In the genomic region with DNA sequence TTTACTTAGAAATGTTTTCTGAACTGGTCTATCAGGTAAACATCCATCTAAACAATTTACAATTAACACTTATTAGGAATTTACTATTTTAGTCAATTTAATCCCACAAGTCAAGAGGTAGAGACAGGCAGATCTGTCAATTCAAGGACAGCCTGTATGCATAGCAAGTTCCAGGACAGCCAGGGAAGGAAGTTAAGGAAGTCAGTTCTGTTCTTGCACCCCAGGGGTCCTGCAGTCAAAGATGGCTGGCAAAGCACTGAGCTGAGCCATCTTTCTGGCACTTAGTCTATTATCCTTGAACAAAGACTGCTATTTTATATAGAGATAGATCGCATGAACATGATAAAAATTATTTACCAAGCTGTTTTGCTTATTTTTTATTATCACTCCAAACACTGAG, we compare ENCODE assay signal across 25 mouse cellular contexts. TPM values are rescaled to one million over a fixed set of nuclear protein-coding genes. Genes with fewer than 3 reads are reported as not detected.
DNase-seq lines count a peak whose midpoint lies in the region; ATAC-seq and TF ChIP-seq lines count a peak whose summit lies in the region.
"Had no signal": no experiment of that assay in that cellular context is flagged by ENCODE, and none has a peak within 500 bp of the region (broad histone marks: within the 10 kb centered on the region; RNA-seq: fewer than 3 reads in every experiment).

No protein-coding gene starts in this region.

- no peaks in the 10 kb centered on the region for H3K27me3 ChIP-seq in erythroblast, embryonic 14.5 days (ENCODE audit: control insufficient read depth)
- H3K27me3 ChIP-seq in liver, embryonic 14.5 days (ENCODE audit: control insufficient read depth, insufficient read depth, low read length), result no peaks in the 10 kb centered on the region
- H3K27me3 ChIP-seq in liver, postnatal 0 days (ENCODE audit: insufficient read depth, low read length), result no peaks in the 10 kb centered on the region
- no peaks in the 10 kb centered on the region for H3K27me3 ChIP-seq in liver, embryonic 15.5 days
- H3K27me3 ChIP-seq: embryonic facial prominence, embryonic 12.5 days; embryonic facial prominence, embryonic 15.5 days; forebrain, embryonic 13.5 days; hindbrain, embryonic 12.5 days; hindbrain, embryonic 15.5 days had no signal

- no peak for ATAC-seq in erythroblast, adult 5-6 weeks (replicated peaks; ENCODE audit: low FRiP score, poor library complexity, severe bottlenecking)
- ATAC-seq in liver, embryonic 14.5 days (ENCODE audit: insufficient read depth), result no peak
- no peak for ATAC-seq in liver, postnatal 0 days
- ATAC-seq in liver, embryonic 15.5 days (ENCODE audit: insufficient read depth), result no peak
- ATAC-seq: forebrain, embryonic 13.5 days; forebrain, embryonic 16.5 days had no signal

- no peak overlapping the region for H3K27ac ChIP-seq in liver, embryonic 14.5 days
- no peak overlapping the region for H3K27ac ChIP-seq in liver, postnatal 0 days (ENCODE audit: low read depth)
- no peak overlapping the region for H3K27ac ChIP-seq in liver, embryonic 15.5 days (replicated peaks)
- H3K27ac ChIP-seq: embryonic facial prominence, embryonic 12.5 days; embryonic facial prominence, embryonic 15.5 days; forebrain, embryonic 10.5 days; forebrain, embryonic 13.5 days; hindbrain, embryonic 12.5 days; hindbrain, embryonic 15.5 days had no signal

- peaks cover 64% of the 10 kb centered on the region for H3K4me1 ChIP-seq in erythroblast, embryonic 14.5 days (ENCODE audit: control insufficient read depth)
- peaks cover 15 to 25% of the 10 kb centered on the region in 2 experiments for H3K4me1 ChIP-seq in liver, embryonic 14.5 days (replicated peaks; ENCODE audit: control insufficient read depth in 2 of 2, insufficient read depth in 2 of 2, low read length in 1 of 2)
- H3K4me1 ChIP-seq in liver, postnatal 0 days (ENCODE audit: insufficient read depth), result peaks cover 19% of the 10 kb centered on the region
- peaks cover 63% of the 10 kb centered on the region for H3K4me1 ChIP-seq in liver, embryonic 15.5 days (replicated peaks)

- H3K4me2 ChIP-seq in liver, embryonic 14.5 days (ENCODE audit: low read depth), result 0 out of 2 replicates have a peak overlapping the region, but pooled peaks have one; percentile 0
- H3K4me2 ChIP-seq in liver, postnatal 0 days (ENCODE audit: low read depth, low read length), result no peak overlapping the region
- peak overlapping the region; percentile 25; the same call in 1 of the 2 replicates for H3K4me2 ChIP-seq in liver, embryonic 15.5 days
- H3K4me2 ChIP-seq: embryonic facial prominence, embryonic 12.5 days; embryonic facial prominence, embryonic 15.5 days; forebrain, embryonic 13.5 days; heart, embryonic 11.5 days; hindbrain, embryonic 12.5 days; hindbrain, embryonic 15.5 days had no signal

- H3K4me3 ChIP-seq in erythroblast, embryonic 14.5 days (replicated peaks), result peak overlapping the region; percentile 32
- H3K4me3 ChIP-seq in liver, embryonic 14.5 days (ENCODE audit: insufficient read depth in 1 of 2, low read depth in 2 of 2, low read length in 2 of 2), result no peak overlapping the region
- H3K4me3 ChIP-seq in liver, postnatal 0 days (ENCODE audit: low read depth, low read length), result no peak overlapping the region
- H3K4me3 ChIP-seq in liver, embryonic 15.5 days (replicated peaks), result no peak overlapping the region
- H3K4me3 ChIP-seq: embryonic facial prominence, embryonic 12.5 days; embryonic facial prominence, embryonic 15.5 days; forebrain, embryonic 10.5 days; forebrain, embryonic 13.5 days; hindbrain, embryonic 12.5 days; hindbrain, embryonic 15.5 days had no signal

- DNase-seq in liver, embryonic 14.5 days (ENCODE audit: low read depth in 3 of 3, low spot score in 3 of 3), result no peak
- no peak for DNase-seq in liver, postnatal 0 days
- no peak for DNase-seq in cerebellum, postnatal 14 days
- no peak for DNase-seq in B cell, adult 2 months
- DNase-seq: adrenal gland, adult 2 months; adrenal gland, postnatal 14 days; cerebellum, adult 11-12 months; cerebellum, adult 9-10 months; cerebellum, postnatal 25 days; gastrocnemius, postnatal 10 days; gastrocnemius, postnatal 36 days had no signal

- H3K36me3 ChIP-seq in erythroblast, embryonic 14.5 days (ENCODE audit: control insufficient read depth), result peaks cover 69% of the 10 kb centered on the region
- peaks cover 18% of the 10 kb centered on the region for H3K36me3 ChIP-seq in liver, embryonic 14.5 days (replicated peaks; ENCODE audit: control insufficient read depth, insufficient read depth, low read depth)
- H3K36me3 ChIP-seq in liver, postnatal 0 days (replicated peaks; ENCODE audit: insufficient read depth, low read length), result peaks cover 19% of the 10 kb centered on the region
- peaks cover 39% of the 10 kb centered on the region for H3K36me3 ChIP-seq in liver, embryonic 15.5 days (replicated peaks)

- TF ChIP-seq CTCF in liver, embryonic 14.5 days (IDR thresholded peaks at IDR 0.05; ENCODE audit: low read depth), result no peak
- no peak for TF ChIP-seq CTCF in liver, postnatal 0 days (IDR thresholded peaks at IDR 0.05; ENCODE audit: low read depth)

- TF ChIP-seq EP300 in liver, embryonic 14.5 days (IDR thresholded peaks at IDR 0.05; ENCODE audit: low read depth), result no peak
- no peak for TF ChIP-seq EP300 in liver, postnatal 0 days (IDR thresholded peaks at IDR 0.05; ENCODE audit: low read depth)

- H3K9me3 ChIP-seq in erythroblast, embryonic 14.5 days (ENCODE audit: control insufficient read depth, low read length), result no peaks in the 10 kb centered on the region
- H3K9me3 ChIP-seq in liver, embryonic 14.5 days (ENCODE audit: control insufficient read depth, low read length), result no peaks in the 10 kb centered on the region
- no peaks in the 10 kb centered on the region for H3K9me3 ChIP-seq in liver, postnatal 0 days (ENCODE audit: low read length)
- no peaks in the 10 kb centered on the region for H3K9me3 ChIP-seq in liver, embryonic 15.5 days (replicated peaks)
- H3K9me3 ChIP-seq: embryonic facial prominence, embryonic 12.5 days; embryonic facial prominence, embryonic 15.5 days; forebrain, embryonic 10.5 days; forebrain, embryonic 13.5 days; hindbrain, embryonic 12.5 days; hindbrain, embryonic 15.5 days had no signal

- 77% methylated on average over 1 of the region's 1 CpGs for WGBS in liver, embryonic 14.5 days (ENCODE audit: insufficient replicate concordance)
- 93% methylated on average over 1 of the region's 1 CpGs for WGBS in liver, postnatal 0 days (ENCODE audit: insufficient replicate concordance)
- 89% methylated on average over 1 of the region's 1 CpGs for WGBS in liver, embryonic 15.5 days (ENCODE audit: insufficient replicate concordance)

- H3K9ac ChIP-seq in liver, embryonic 14.5 days (replicated peaks), result no peak overlapping the region
- no peak overlapping the region for H3K9ac ChIP-seq in liver, postnatal 0 days (replicated peaks)
- H3K9ac ChIP-seq in liver, embryonic 15.5 days, result no peak overlapping the region
- H3K9ac ChIP-seq: embryonic facial prominence, embryonic 12.5 days; embryonic facial prominence, embryonic 15.5 days; forebrain, embryonic 13.5 days; hindbrain, embryonic 12.5 days; hindbrain, embryonic 15.5 days had no signal

RNA-seq across cellular contexts. Expression of gene Sidt2, which starts 25.6 kb away (rescaled TPM):
- 2.4 and 2.6 TPM in 2 replicates for polyA plus RNA-seq in erythroblast, embryonic 14.5 days (2012)
- total RNA-seq in erythroblast, adult 5-6 weeks (2015; ENCODE audit: low replicate concordance), result 57.8 and 62.9 TPM in 2 replicates
- total RNA-seq in erythroblast, adult 5-6 weeks (2017; ENCODE audit: low replicate concordance), result 111 and 174 TPM in 2 replicates
- polyA plus RNA-seq in liver, embryonic 14.5 days (2012; rRNA removed), result 20.4 and 26.8 TPM in 2 replicates
- 11.6 and 16.5 TPM in 2 replicates for polyA plus RNA-seq in liver, embryonic 14.5 days (2014; fragmentation: Nextera tagmentation; extraction: Ambion mirVana)
- 23.5 and 23.6 TPM in 2 replicates for polyA plus RNA-seq in liver, postnatal 0 days (2015; fragmentation: Nextera tagmentation; extraction: Ambion mirVana)
- 16.5 and 21.4 TPM in 2 replicates for polyA plus RNA-seq in liver, embryonic 15.5 days (2015; fragmentation: Nextera tagmentation; extraction: Ambion mirVana)

RNA-seq across cellular contexts. Expression of gene Pafah1b2, which starts 31.9 kb away (rescaled TPM):
- 8.5 and 11.0 TPM in 2 replicates for polyA plus RNA-seq in erythroblast, embryonic 14.5 days (2012)
- 9.4 and 14.2 TPM in 2 replicates for total RNA-seq in erythroblast, adult 5-6 weeks (2015; ENCODE audit: low replicate concordance)
- 25.8 and 35.8 TPM in 2 replicates for total RNA-seq in erythroblast, adult 5-6 weeks (2017; ENCODE audit: low replicate concordance)
- 13.2 and 23.1 TPM in 2 replicates for polyA plus RNA-seq in liver, embryonic 14.5 days (2012; rRNA removed)
- polyA plus RNA-seq in liver, embryonic 14.5 days (2014; fragmentation: Nextera tagmentation; extraction: Ambion mirVana), result 59.6 and 65.6 TPM in 2 replicates
- 35.8 and 42.6 TPM in 2 replicates for polyA plus RNA-seq in liver, postnatal 0 days (2015; fragmentation: Nextera tagmentation; extraction: Ambion mirVana)
- polyA plus RNA-seq in liver, embryonic 15.5 days (2015; fragmentation: Nextera tagmentation; extraction: Ambion mirVana), result 61.2 and 65.7 TPM in 2 replicates

RNA-seq across cellular contexts. Expression of gene Sik3, which starts 32.0 kb away (rescaled TPM):
- polyA plus RNA-seq in erythroblast, embryonic 14.5 days (2012), result 0.13 and 0.25 TPM in 2 replicates
- 7.9 and 9.4 TPM in 2 replicates for total RNA-seq in erythroblast, adult 5-6 weeks (2015; ENCODE audit: low replicate concordance)
- total RNA-seq in erythroblast, adult 5-6 weeks (2017; ENCODE audit: low replicate concordance), result 2.5 and 4.5 TPM in 2 replicates
- polyA plus RNA-seq in liver, embryonic 14.5 days (2012; rRNA removed), result 3.0 and 4.1 TPM in 2 replicates
- polyA plus RNA-seq in liver, embryonic 14.5 days (2014; fragmentation: Nextera tagmentation; extraction: Ambion mirVana), result 2.1 and 2.4 TPM in 2 replicates
- polyA plus RNA-seq in liver, postnatal 0 days (2015; fragmentation: Nextera tagmentation; extraction: Ambion mirVana), result 5.0 TPM in 2 replicates
- polyA plus RNA-seq in liver, embryonic 15.5 days (2015; fragmentation: Nextera tagmentation; extraction: Ambion mirVana), result 3.2 and 3.4 TPM in 2 replicates

RNA-seq across cellular contexts. Expression of gene Tagln, which starts 44.8 kb away (rescaled TPM):
- not detected in 2 replicates for polyA plus RNA-seq in erythroblast, embryonic 14.5 days (2012)
- 1.5 TPM in 1 of 2 replicates, not detected in the other for total RNA-seq in erythroblast, adult 5-6 weeks (2015; ENCODE audit: low replicate concordance)
- 3.1 TPM in 1 of 2 replicates, not detected in the other for total RNA-seq in erythroblast, adult 5-6 weeks (2017; ENCODE audit: low replicate concordance)
- 5.1 and 6.3 TPM in 2 replicates for polyA plus RNA-seq in liver, embryonic 14.5 days (2012; rRNA removed)
- 2.6 and 6.8 TPM in 2 replicates for polyA plus RNA-seq in liver, embryonic 14.5 days (2014; fragmentation: Nextera tagmentation; extraction: Ambion mirVana)
- 3.6 and 5.2 TPM in 2 replicates for polyA plus RNA-seq in liver, postnatal 0 days (2015; fragmentation: Nextera tagmentation; extraction: Ambion mirVana)
- 6.3 and 7.5 TPM in 2 replicates for polyA plus RNA-seq in liver, embryonic 15.5 days (2015; fragmentation: Nextera tagmentation; extraction: Ambion mirVana)
- total RNA-seq: common myeloid progenitor, adult 5-6 weeks; granulocyte monocyte progenitor cell, adult 5-6 weeks; hematopoietic stem cell, adult 5-6 weeks had no signal
